Mouse (Mus musculus): ENCODE results near the gene Coro1c. TPM values are rescaled to one million over a fixed set of nuclear protein-coding genes. Genes with fewer than 3 reads are reported as not detected.

Coro1c gene
- polyA plus RNA-seq, 1 experiment from 2014 or later, result 131 TPM

DNA sequence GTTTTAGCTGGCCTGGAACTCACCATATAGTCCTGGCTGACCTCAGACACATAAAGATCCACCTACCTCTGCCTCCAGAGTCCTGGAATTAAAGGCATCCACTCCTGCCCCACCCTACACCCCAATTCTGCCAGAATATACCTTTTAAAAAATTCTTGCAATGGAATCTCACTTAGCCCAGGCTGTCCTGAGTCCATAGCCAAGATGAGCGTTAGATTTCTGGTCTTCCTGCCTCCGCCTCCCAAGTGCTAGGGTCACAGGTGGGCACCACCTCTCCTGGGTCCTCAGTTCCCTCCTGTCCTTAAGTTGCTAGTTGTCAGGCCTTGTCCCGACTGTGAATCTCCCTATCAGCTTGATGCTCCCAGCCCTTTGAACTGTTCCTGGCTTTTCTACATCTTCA lies 23.8 kb upstream of the Coro1c start:
- Histone ChIP-seq H3K27ac (ENCODE audit: low read length) (no peak overlapping the region), H3K36me3 (ENCODE audit: control insufficient read depth, insufficient read depth, low read length) (no peaks in the 10 kb centered on the region), H3K4me3 (ENCODE audit: low read depth, low read length) (no peak overlapping the region), H3K9ac (replicated peaks; ENCODE audit: low read depth, low read length) (no peak overlapping the region), H3K4me1 (ENCODE audit: control insufficient read depth, insufficient read depth, low read length) (peaks cover 6% of the 10 kb centered on the region; the same call in 1 of the 2 replicates), H3K4me2 (replicated peaks; ENCODE audit: low read depth, low read length) (no peak overlapping the region), H3K9me3 (ENCODE audit: control insufficient read depth, low read depth, low read length) (no peaks in the 10 kb centered on the region; the same call in 1 of the 2 replicates), H3K27me3 (ENCODE audit: control insufficient read depth, insufficient read depth, low read length) (no peaks in the 10 kb centered on the region)
- no peak for ATAC-seq (ENCODE audit: insufficient number of reproducible peaks, insufficient read depth, low FRiP score, low read depth)
- 70% methylated on average over 3 of the region's 3 CpGs for WGBS

GRCm38 (mm10) chr5:113930648-113931609 lies 22.4 kb upstream of the Coro1c start:
- H3K4me1 ChIP-seq (ENCODE audit: control insufficient read depth, insufficient read depth, low read length), result peaks cover 6% of the 10 kb centered on the region; the same call in 1 of the 2 replicates
- no peak overlapping the region for H3K4me2 ChIP-seq (replicated peaks; ENCODE audit: low read depth, low read length)
- H3K9ac ChIP-seq (replicated peaks; ENCODE audit: low read depth, low read length), result no peak overlapping the region
- no peaks in the 10 kb centered on the region for H3K36me3 ChIP-seq (ENCODE audit: control insufficient read depth, insufficient read depth, low read length)
- H3K4me3 ChIP-seq (ENCODE audit: low read depth, low read length), result no peak overlapping the region
- ATAC-seq (ENCODE audit: insufficient number of reproducible peaks, insufficient read depth, low FRiP score, low read depth), result no peak
- peak overlapping the region; percentile 48; the same call in 1 of the 2 replicates for H3K27ac ChIP-seq (ENCODE audit: low read length)
- 38% methylated on average over 18 of the region's 18 CpGs for WGBS
- H3K9me3 ChIP-seq (ENCODE audit: control insufficient read depth, low read depth, low read length), result no peaks in the 10 kb centered on the region; the same call in 1 of the 2 replicates
- no peaks in the 10 kb centered on the region for H3K27me3 ChIP-seq (ENCODE audit: control insufficient read depth, insufficient read depth, low read length)

DNA sequence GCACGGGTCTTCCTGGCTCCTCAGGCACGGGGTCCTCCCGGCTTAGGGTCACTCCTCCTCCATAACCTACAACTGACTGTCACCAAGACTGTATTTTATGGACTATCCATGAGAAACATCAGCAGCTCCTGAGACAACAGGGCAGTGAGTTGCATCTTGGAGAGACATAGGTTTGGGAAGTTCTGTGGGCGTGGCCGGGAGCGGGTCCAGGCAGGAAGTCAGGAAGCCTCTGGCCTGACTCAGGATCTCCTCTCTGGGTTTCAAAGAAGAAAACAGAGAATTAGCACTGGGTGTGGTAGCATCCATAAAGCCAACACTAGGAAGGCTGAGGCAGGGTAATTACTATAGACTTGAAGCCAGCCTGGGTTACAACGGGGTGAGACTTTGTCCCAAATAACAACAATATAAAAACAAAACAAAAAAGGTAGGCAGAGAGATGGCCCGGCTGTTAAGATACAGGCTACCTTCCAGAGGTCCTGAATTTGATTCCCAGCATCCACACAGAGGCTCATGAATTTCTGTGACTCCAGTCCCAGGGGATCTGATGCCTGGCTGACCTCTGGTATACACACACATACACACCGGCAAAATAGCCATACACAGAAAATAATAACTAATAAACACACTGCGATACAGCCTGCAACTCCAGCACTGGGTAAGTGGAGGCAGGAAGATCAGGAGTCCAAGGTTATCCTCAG lies 21.5 kb upstream of the Coro1c start:
- Histone ChIP-seq H3K9ac (replicated peaks; ENCODE audit: low read depth, low read length) (no peak overlapping the region), H3K4me1 (ENCODE audit: control insufficient read depth, insufficient read depth, low read length) (peaks cover 6% of the 10 kb centered on the region; the same call in 1 of the 2 replicates), H3K27me3 (ENCODE audit: control insufficient read depth, insufficient read depth, low read length) (no peaks in the 10 kb centered on the region), H3K4me3 (ENCODE audit: low read depth, low read length) (no peak overlapping the region), H3K4me2 (replicated peaks; ENCODE audit: low read depth, low read length) (no peak overlapping the region), H3K36me3 (ENCODE audit: control insufficient read depth, insufficient read depth, low read length) (no peaks in the 10 kb centered on the region), H3K9me3 (ENCODE audit: control insufficient read depth, low read depth, low read length) (no peaks in the 10 kb centered on the region; the same call in 1 of the 2 replicates), H3K27ac (ENCODE audit: low read length) (no peak overlapping the region)
- 0 out of 2 replicates have a peak, but pooled peaks have one; percentile 12 for ATAC-seq (ENCODE audit: insufficient number of reproducible peaks, insufficient read depth, low FRiP score, low read depth)
- WGBS, result 48% methylated on average over 10 of the region's 10 CpGs

GRCm38 (mm10) chr5:113929526-113929925 lies 21.0 kb upstream of the Coro1c start:
- H3K36me3 ChIP-seq (ENCODE audit: control insufficient read depth, insufficient read depth, low read length), result no peaks in the 10 kb centered on the region
- ATAC-seq (ENCODE audit: insufficient number of reproducible peaks, insufficient read depth, low FRiP score, low read depth), result no peak
- no peak overlapping the region for H3K4me2 ChIP-seq (replicated peaks; ENCODE audit: low read depth, low read length)
- H3K27me3 ChIP-seq (ENCODE audit: control insufficient read depth, insufficient read depth, low read length), result no peaks in the 10 kb centered on the region
- H3K9ac ChIP-seq (replicated peaks; ENCODE audit: low read depth, low read length), result no peak overlapping the region
- no peaks in the 10 kb centered on the region; the same call in 1 of the 2 replicates for H3K9me3 ChIP-seq (ENCODE audit: control insufficient read depth, low read depth, low read length)
- 49% methylated on average over 10 of the region's 10 CpGs for WGBS
- H3K4me3 ChIP-seq (ENCODE audit: low read depth, low read length), result no peak overlapping the region
- H3K4me1 ChIP-seq (ENCODE audit: control insufficient read depth, insufficient read depth, low read length), result peaks cover 6% of the 10 kb centered on the region; the same call in 1 of the 2 replicates
- no peak overlapping the region for H3K27ac ChIP-seq (ENCODE audit: low read length)

DNA sequence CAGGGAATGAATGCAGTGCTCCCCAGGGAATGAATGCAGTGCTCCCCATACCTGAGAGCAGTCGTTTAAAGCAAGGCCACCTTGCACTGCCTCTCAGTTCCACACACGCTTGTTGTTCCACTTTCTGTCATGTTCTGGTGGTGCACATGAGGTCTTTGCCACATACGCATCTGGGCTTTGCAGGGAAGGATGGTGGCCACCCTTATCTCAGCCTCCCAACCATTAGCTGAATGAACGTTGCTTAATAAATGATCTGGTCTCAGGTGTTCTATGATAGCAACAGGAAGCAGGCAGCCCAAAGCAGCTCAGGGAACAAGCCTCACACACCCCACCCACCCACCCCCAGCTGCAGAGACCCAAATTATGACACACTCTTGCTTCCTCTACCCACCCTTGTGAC lies 16.1 kb upstream of the Coro1c start:
- no peak overlapping the region for H3K4me2 ChIP-seq (replicated peaks; ENCODE audit: low read depth, low read length)
- H3K9ac ChIP-seq (replicated peaks; ENCODE audit: low read depth, low read length), result no peak overlapping the region
- no peaks in the 10 kb centered on the region for H3K36me3 ChIP-seq (ENCODE audit: control insufficient read depth, insufficient read depth, low read length)
- no peaks in the 10 kb centered on the region; the same call in 1 of the 2 replicates for H3K9me3 ChIP-seq (ENCODE audit: control insufficient read depth, low read depth, low read length)
- no peak overlapping the region for H3K27ac ChIP-seq (ENCODE audit: low read length)
- no peak overlapping the region for H3K4me3 ChIP-seq (ENCODE audit: low read depth, low read length)
- WGBS, result 77% methylated on average over 4 of the region's 4 CpGs
- H3K4me1 ChIP-seq (ENCODE audit: control insufficient read depth, insufficient read depth, low read length), result 0 out of 2 replicates have a peak, but pooled peaks cover 6% of the 10 kb centered on the region
- ATAC-seq (ENCODE audit: insufficient number of reproducible peaks, insufficient read depth, low FRiP score, low read depth), result no peak
- no peaks in the 10 kb centered on the region for H3K27me3 ChIP-seq (ENCODE audit: control insufficient read depth, insufficient read depth, low read length)

- H3K36me3 ChIP-seq (ENCODE audit: control insufficient read depth, insufficient read depth, low read length), result no peaks in the 10 kb centered on the region
- no peaks in the 10 kb centered on the region for H3K27me3 ChIP-seq (ENCODE audit: control insufficient read depth, insufficient read depth, low read length)
- H3K9ac ChIP-seq (replicated peaks; ENCODE audit: low read depth, low read length), result no peak overlapping the region; the same call in 1 of the 2 replicates
- WGBS, result 19% methylated on average over 6 of the region's 6 CpGs
- 0 out of 2 replicates have a peak, but pooled peaks cover 6% of the 10 kb centered on the region for H3K4me1 ChIP-seq (ENCODE audit: control insufficient read depth, insufficient read depth, low read length)
- H3K9me3 ChIP-seq (ENCODE audit: control insufficient read depth, low read depth, low read length), result no peaks in the 10 kb centered on the region
- H3K27ac ChIP-seq (ENCODE audit: low read length), result peak overlapping the region; percentile 11; the same call in 1 of the 2 replicates
- H3K4me3 ChIP-seq (ENCODE audit: low read depth, low read length), result no peak overlapping the region
- no peak overlapping the region for H3K4me2 ChIP-seq (replicated peaks; ENCODE audit: low read depth, low read length)
- no peak for ATAC-seq (ENCODE audit: insufficient number of reproducible peaks, insufficient read depth, low FRiP score, low read depth)
Observed at GRCm38 (mm10) chr5:113921310-113922166, 13.0 kb upstream of the Coro1c start.

- no peaks in the 10 kb centered on the region for H3K36me3 ChIP-seq (ENCODE audit: control insufficient read depth, insufficient read depth, low read length)
- no peak overlapping the region for H3K9ac ChIP-seq (replicated peaks; ENCODE audit: low read depth, low read length)
- H3K4me3 ChIP-seq (ENCODE audit: low read depth, low read length), result no peak overlapping the region
- H3K4me2 ChIP-seq (replicated peaks; ENCODE audit: low read depth, low read length), result no peak overlapping the region
- no peak overlapping the region for H3K27ac ChIP-seq (ENCODE audit: low read length)
- ATAC-seq (ENCODE audit: insufficient number of reproducible peaks, insufficient read depth, low FRiP score, low read depth), result no peak
- no peaks in the 10 kb centered on the region for H3K27me3 ChIP-seq (ENCODE audit: control insufficient read depth, insufficient read depth, low read length)
- H3K9me3 ChIP-seq (ENCODE audit: control insufficient read depth, low read depth, low read length), result no peaks in the 10 kb centered on the region
- 0 out of 2 replicates have a peak, but pooled peaks cover 6% of the 10 kb centered on the region for H3K4me1 ChIP-seq (ENCODE audit: control insufficient read depth, insufficient read depth, low read length)
- WGBS, result 68% methylated on average over 7 of the region's 7 CpGs
Observed at GRCm38 (mm10) chr5:113919060-113919459, 10.5 kb upstream of the Coro1c start.

Data from stomach, embryonic 14.5 days (tissue).